Mouse (Mus musculus) hindbrain, embryonic 11.5 days (tissue): ENCODE results near the gene Man2a2. TPM values are rescaled to one million over a fixed set of nuclear protein-coding genes. Genes with fewer than 3 reads are reported as not detected.

Experiments used
- ATAC-seq: fragments of 200-750 bp; cut with Nextera tagmentation; 2 replicates; pipeline ENCODE4 v1.8.0; 2017; ENCODE audit warnings: mild to moderate bottlenecking, moderate TSS enrichment, moderate library complexity; ENCODE audit not compliant: low FRiP score
- DNase-seq: peaks from one replicate; pipeline ENCODE4 v3.0.0-alpha.2; 2015; ENCODE audit warnings: low spot score
- H3K27ac ChIP-seq: fragments of 300-500 bp; sonication (generic); 2 replicates; pipeline ENCODE4 v1.5.1; 2014; ENCODE audit warnings: mild to moderate bottlenecking, low read depth, low read length
- H3K27me3 ChIP-seq: fragments of 300-500 bp; sonication (generic); 2 replicates; pipeline ENCODE4 v1.6.1; 2014; ENCODE audit warnings: mild to moderate bottlenecking, low read length, moderate library complexity, mixed read lengths; ENCODE audit not compliant: control insufficient read depth, insufficient read depth
- H3K36me3 ChIP-seq: fragments of 300-500 bp; sonication (generic); 2 replicates; pipeline ENCODE4 v1.6.1; 2014; ENCODE audit warnings: mild to moderate bottlenecking, low read length, moderate library complexity, mixed read lengths; ENCODE audit not compliant: control insufficient read depth, insufficient read depth
- H3K4me1 ChIP-seq: fragments of 300-500 bp; sonication (generic); replicated peaks from 2 replicates; pipeline ENCODE4 v1.6.1; 2014; ENCODE audit warnings: low read length, mixed read lengths; ENCODE audit not compliant: control insufficient read depth, insufficient read depth
- H3K4me2 ChIP-seq: fragments of 300-500 bp; sonication (generic); replicated peaks from 2 replicates; pipeline ENCODE4 v1.6.1; 2014; ENCODE audit warnings: mild to moderate bottlenecking, low read depth, low read length
- H3K4me3 ChIP-seq: fragments of 300-500 bp; sonication (generic); 2 replicates; pipeline ENCODE4 v1.5.1; 2014; ENCODE audit warnings: low read depth, low read length
- H3K9ac ChIP-seq: fragments of 300-500 bp; sonication (generic); 2 replicates; pipeline ENCODE4 v1.6.1; 2014; ENCODE audit warnings: low read depth, low read length
- H3K9me3 ChIP-seq: fragments of 300-500 bp; sonication (generic); 2 replicates; pipeline ENCODE4 v1.6.1; 2016; ENCODE audit warnings: low read length; ENCODE audit not compliant: control insufficient read depth
- WGBS: fragments of 180-500 bp; shearing (Covaris S2); extraction: QIAGEN DNeasy Blood & Tissue Kit; methylation state at CpG from one replicate; pipeline ENCODE4 v1.1.7; 2014; 5-methylcytosine and 5-hydroxymethylcytosine counted together
- polyA plus RNA-seq: library from polyadenylated mRNA; unstranded; fragments of >200 nt; fragmentation: Nextera tagmentation; extraction: Ambion mirVana; gene quantifications from 2 replicates; pipeline ENCODE4 v1.2.1, GENCODE M21; 2014

The Man2a2 gene
- 7.7 and 9.8 TPM in 2 replicates for polyA plus RNA-seq

- H3K9ac ChIP-seq, result peak within 1 kb of the TSS; percentile 92
- under 1% methylated on average over 61 of the region's 86 CpGs for WGBS
- no peaks in the 10 kb centered on the region for H3K9me3 ChIP-seq
- DNase-seq (peak; percentile 86), ATAC-seq (peak; percentile 81)
- H3K27ac ChIP-seq, result peak within 1 kb of the TSS; percentile 68; the same call in 1 of the 2 replicates
- H3K4me3 ChIP-seq, result peak within 1 kb of the TSS; percentile 88
- peaks cover 4% of the 10 kb centered on the region; the same call in 1 of the 2 replicates for H3K36me3 ChIP-seq
- H3K27me3 ChIP-seq, result no peaks in the 10 kb centered on the region
- no peaks in the 10 kb centered on the region for H3K4me1 ChIP-seq
- H3K4me2 ChIP-seq, result peak within 1 kb of the TSS; percentile 82
Measured at GRCm38 (mm10) chr7:80371041-80371751, at the start of gene Man2a2. Gene Man2a2, minus strand, starts transcription at chr7:80371375.

GRCm38 (mm10) chr7:80420586-80420985 is 49.4 kb upstream of the Man2a2 start:
- no peak overlapping the region for H3K4me2 ChIP-seq
- H3K4me1 ChIP-seq, result no peaks in the 10 kb centered on the region
- no peak overlapping the region for H3K27ac ChIP-seq
- H3K4me3 ChIP-seq, result no peak overlapping the region
- ATAC-seq (no peak), DNase-seq (no peak)
- H3K9ac ChIP-seq, result no peak overlapping the region
- H3K27me3 ChIP-seq, result no peaks in the 10 kb centered on the region
- 81% methylated on average over 4 of the region's 4 CpGs for WGBS
- no peaks in the 10 kb centered on the region for H3K36me3 ChIP-seq
- H3K9me3 ChIP-seq, result no peaks in the 10 kb centered on the region

GRCm38 (mm10) chr7:80419278-80419677 is 48.1 kb upstream of the Man2a2 start:
- 67% methylated on average over 3 of the region's 3 CpGs for WGBS
- DNase-seq (no peak), ATAC-seq (no peak)
- Histone ChIP-seq H3K4me3 (no peak overlapping the region), H3K9me3 (no peaks in the 10 kb centered on the region), H3K27me3 (no peaks in the 10 kb centered on the region), H3K9ac (no peak overlapping the region), H3K27ac (no peak overlapping the region), H3K4me1 (no peaks in the 10 kb centered on the region), H3K36me3 (no peaks in the 10 kb centered on the region), H3K4me2 (no peak overlapping the region)

GRCm38 (mm10) chr7:80418036-80418435 is 46.9 kb upstream of the Man2a2 start:
- no peak overlapping the region for H3K4me2 ChIP-seq
- no peaks in the 10 kb centered on the region for H3K9me3 ChIP-seq
- H3K9ac ChIP-seq, result no peak overlapping the region
- 73% methylated on average over 3 of the region's 3 CpGs for WGBS
- ATAC-seq, result no peak
- H3K36me3 ChIP-seq, result no peaks in the 10 kb centered on the region
- no peak overlapping the region for H3K4me3 ChIP-seq
- H3K27me3 ChIP-seq, result no peaks in the 10 kb centered on the region
- no peak overlapping the region for H3K27ac ChIP-seq
- no peaks in the 10 kb centered on the region for H3K4me1 ChIP-seq
- DNase-seq, result no peak

- Histone ChIP-seq H3K4me3 (no peak overlapping the region), H3K9ac (no peak overlapping the region), H3K4me1 (no peaks in the 10 kb centered on the region), H3K4me2 (no peak overlapping the region), H3K27ac (no peak overlapping the region), H3K27me3 (no peaks in the 10 kb centered on the region), H3K9me3 (no peaks in the 10 kb centered on the region), H3K36me3 (no peaks in the 10 kb centered on the region)
- ATAC-seq (no peak), DNase-seq (no peak)
Measured at GRCm38 (mm10) chr7:80417601-80418000, 46.4 kb upstream of the Man2a2 start.

- no peaks in the 10 kb centered on the region for H3K9me3 ChIP-seq
- H3K4me1 ChIP-seq, result no peaks in the 10 kb centered on the region
- no peak for DNase-seq
- ATAC-seq, result no peak
- no peak overlapping the region for H3K4me2 ChIP-seq
- H3K36me3 ChIP-seq, result no peaks in the 10 kb centered on the region
- no peak overlapping the region for H3K9ac ChIP-seq
- no peak overlapping the region for H3K4me3 ChIP-seq
- WGBS, result 83% methylated on average over 7 of the region's 7 CpGs
- no peak overlapping the region for H3K27ac ChIP-seq
- H3K27me3 ChIP-seq, result no peaks in the 10 kb centered on the region
Measured at GRCm38 (mm10) chr7:80416969-80417368, 45.8 kb upstream of the Man2a2 start.

GRCm38 (mm10) chr7:80414303-80414855 is 43.2 kb upstream of the Man2a2 start:
- Histone ChIP-seq H3K27me3 (no peaks in the 10 kb centered on the region), H3K36me3 (no peaks in the 10 kb centered on the region), H3K4me3 (no peak overlapping the region), H3K4me2 (no peak overlapping the region), H3K9me3 (no peaks in the 10 kb centered on the region), H3K4me1 (no peaks in the 10 kb centered on the region), H3K27ac (no peak overlapping the region), H3K9ac (no peak overlapping the region)
- ATAC-seq (no peak), DNase-seq (no peak)
- 81% methylated on average over 7 of the region's 7 CpGs for WGBS

- DNase-seq (no peak), ATAC-seq (no peak)
- WGBS, result 91% methylated on average over 7 of the region's 9 CpGs
- H3K4me3 ChIP-seq, result no peak overlapping the region
- H3K4me1 ChIP-seq, result no peaks in the 10 kb centered on the region
- H3K9ac ChIP-seq, result no peak overlapping the region
- H3K27ac ChIP-seq, result no peak overlapping the region
- no peak overlapping the region for H3K4me2 ChIP-seq
- no peaks in the 10 kb centered on the region for H3K36me3 ChIP-seq
- H3K27me3 ChIP-seq, result no peaks in the 10 kb centered on the region
- H3K9me3 ChIP-seq, result no peaks in the 10 kb centered on the region
Measured at GRCm38 (mm10) chr7:80413512-80414302, 42.5 kb upstream of the Man2a2 start.
